18 mouse cellular contexts compared by ENCODE assay signal in genomic region chr6:82754769-82755168, GRCm38 (mm10). TPM values are rescaled to one million over a fixed set of nuclear protein-coding genes. Genes with fewer than 3 reads are reported as not detected.
DNase-seq lines count a peak whose midpoint lies in the region; ATAC-seq and TF ChIP-seq lines count a peak whose summit lies in the region.
"Had no signal": no experiment of that assay in that cellular context is flagged by ENCODE, and none has a peak within 500 bp of the region (broad histone marks: within the 10 kb centered on the region; RNA-seq: fewer than 3 reads in every experiment).

No protein-coding gene starts in this region.

- peaks cover 12% of the 10 kb centered on the region for H3K36me3 ChIP-seq in heart, adult 2 months (ENCODE audit: control insufficient read depth, insufficient read depth, low read length)
- peaks cover 36% of the 10 kb centered on the region for H3K36me3 ChIP-seq in heart, embryonic 13.5 days
- H3K36me3 ChIP-seq in CH12.LX (replicated peaks in 1 of 2; ENCODE audit: control insufficient read depth in 1 of 2, insufficient read depth in 1 of 2, low read length in 1 of 2) = peaks cover 51 to 67% of the 10 kb centered on the region in 2 experiments
- H3K36me3 ChIP-seq: hindbrain, embryonic 15.5 days had no signal

- no peak for ATAC-seq in heart, embryonic 13.5 days (ENCODE audit: extremely low read depth, insufficient number of reproducible peaks, low FRiP score, low TSS enrichment)
- ATAC-seq: activated CD4-positive, CD25-positive, alpha-beta regulatory T cell, adult 4 months; forebrain, embryonic 16.5 days; inflammation-experienced regulatory T-cells, adult 6 months; Patski had no signal

- peak overlapping the region; percentile 93 for H3K27ac ChIP-seq in heart, adult 2 months
- H3K27ac ChIP-seq in heart, embryonic 13.5 days (replicated peaks) = peak overlapping the region; percentile 78
- H3K27ac ChIP-seq in CH12.LX (ENCODE audit: insufficient read depth, low read depth) = peak overlapping the region; percentile 99
- H3K27ac ChIP-seq: embryonic facial prominence, embryonic 13.5 days; forebrain, embryonic 12.5 days; hindbrain, embryonic 15.5 days had no signal

- H3K4me2 ChIP-seq in heart, embryonic 13.5 days = no peak overlapping the region
- H3K4me2 ChIP-seq in CH12.LX (ENCODE audit: insufficient read depth, low read depth, poor library complexity, severe bottlenecking) = peak overlapping the region; percentile 93
- H3K4me2 ChIP-seq: embryonic facial prominence, embryonic 13.5 days; forebrain, embryonic 12.5 days; hindbrain, embryonic 15.5 days had no signal

- H3K4me3 ChIP-seq in heart, adult 2 months = no peak overlapping the region
- no peak overlapping the region for H3K4me3 ChIP-seq in heart, embryonic 13.5 days
- peak overlapping the region in 1 of 3 experiments; percentile 9 for H3K4me3 ChIP-seq in CH12.LX (replicated peaks in 1 of 3; ENCODE audit: low read depth in 2 of 3, low read length in 2 of 3, poor library complexity in 1 of 3)
- H3K4me3 ChIP-seq: embryonic facial prominence, embryonic 13.5 days; forebrain, embryonic 12.5 days; hindbrain, embryonic 15.5 days had no signal

- no peak for TF ChIP-seq EP300 in heart, adult 2 months (IDR thresholded peaks at IDR 0.05; ENCODE audit: insufficient read depth, low read depth, low read length)
- peak; percentile 67; the same call in 1 of the 2 replicates for TF ChIP-seq EP300 in CH12.LX (IDR thresholded peaks at IDR 0.05; ENCODE audit: low read length)

- H3K9me3 ChIP-seq in heart, embryonic 13.5 days = no peaks in the 10 kb centered on the region
- H3K9me3 ChIP-seq in CH12.LX (replicated peaks; ENCODE audit: low read length) = peaks cover 14% of the 10 kb centered on the region
- H3K9me3 ChIP-seq: embryonic facial prominence, embryonic 13.5 days; hindbrain, embryonic 15.5 days had no signal

- H3K9ac ChIP-seq in heart, adult 2 months (ENCODE audit: low read depth, low read length) = no peak overlapping the region
- no peak overlapping the region for H3K9ac ChIP-seq in heart, embryonic 13.5 days
- peak overlapping the region; percentile 43 for H3K9ac ChIP-seq in CH12.LX (ENCODE audit: insufficient read depth, low read depth)
- H3K9ac ChIP-seq: embryonic facial prominence, embryonic 13.5 days; forebrain, embryonic 12.5 days; hindbrain, embryonic 15.5 days had no signal

- peaks cover 11% of the 10 kb centered on the region for H3K4me1 ChIP-seq in heart, adult 2 months (ENCODE audit: control insufficient read depth, insufficient read depth, low read length)
- peaks cover 78% of the 10 kb centered on the region for H3K4me1 ChIP-seq in heart, embryonic 13.5 days
- H3K4me1 ChIP-seq in CH12.LX (ENCODE audit: control insufficient read depth in 1 of 2, insufficient read depth in 2 of 2) = peaks cover 33 to 71% of the 10 kb centered on the region in 2 experiments
- H3K4me1 ChIP-seq: forebrain, embryonic 12.5 days; hindbrain, embryonic 15.5 days had no signal

- in situ Hi-C loops in CH12.LX (cut with MboI; ENCODE audit: low pct_ligation_motif_present, low pct_unique_long_range_greater_than_20kb, low sequenced_read_pairs) = no loop called here

- intact Hi-C loops in heart, adult 2 months (cut with DNase I) = loop anchor here (2.0 to 5.0 kb wide), 2 partner anchors 18 to 108 kb away; no protein-coding TSS in a partner anchor
- intact Hi-C loops in heart, postnatal 25 days (cut with DNase I) = no loop called here

- no peaks in the 10 kb centered on the region for H3K79me2 ChIP-seq in heart, adult 2 months (replicated peaks; ENCODE audit: control insufficient read depth, insufficient read depth, low read length)
- H3K79me2 ChIP-seq in CH12.LX (replicated peaks; ENCODE audit: control insufficient read depth, extremely low read depth, insufficient read depth, poor library complexity, severe bottlenecking) = peaks cover 78% of the 10 kb centered on the region

- no peak for TF ChIP-seq POLR2A in heart, adult 2 months (IDR thresholded peaks at IDR 0.05; ENCODE audit: insufficient read depth, low read depth, low read length)
- 0 out of 2 replicates have a peak, but pooled peaks have one; percentile 12 for TF ChIP-seq POLR2A in CH12.LX (IDR thresholded peaks at IDR 0.05; ENCODE audit: low read depth, low read length)

- DNase-seq in heart, adult 2 months = no peak
- no peak for DNase-seq in heart, adult 9 months (ENCODE audit: low spot score in 2 of 2)
- DNase-seq in heart, postnatal 25 days (ENCODE audit: low spot score) = no peak
- DNase-seq in CH12.LX (ENCODE audit: extremely low read depth) = peak; percentile 62
- DNase-seq in induced T-regulatory cell, adult 2 months (ENCODE audit: low read depth) = peak; percentile 27
- DNase-seq in retina, postnatal 1 day = no peak
- DNase-seq: adrenal gland, postnatal 14 days; gastrocnemius, postnatal 25 days; kidney, adult 11 months; kidney, adult 9 months had no signal

- TF ChIP-seq CTCF in heart, adult 2 months (IDR thresholded peaks at IDR 0.05) = no peak
- no peak for TF ChIP-seq CTCF in CH12.LX (conservative IDR thresholded peaks at IDR 0.05 in 1 of 2, IDR thresholded peaks at IDR 0.05 in 1 of 2; ENCODE audit: low read depth in 2 of 2, low read length in 2 of 2)

- dilution Hi-C loops in CH12.LX (cut with MboI; ENCODE audit: extremely low pct_ligation_motif_present, extremely low pct_unique_long_range_greater_than_20kb, low sequenced_read_pairs) = no loop called here

- WGBS in heart, adult 2 months = 77% methylated on average over 6 of the region's 6 CpGs
- 87% methylated on average over 6 of the region's 6 CpGs for WGBS in heart, embryonic 13.5 days

- TF ChIP-seq RAD21 in CH12.LX (IDR thresholded peaks at IDR 0.05; ENCODE audit: low read depth, low read length) = no peak

- no peaks in the 10 kb centered on the region for H3K27me3 ChIP-seq in heart, adult 2 months (ENCODE audit: control insufficient read depth, insufficient read depth, low read length)
- no peaks in the 10 kb centered on the region for H3K27me3 ChIP-seq in heart, embryonic 13.5 days (replicated peaks)
- no peaks in the 10 kb centered on the region for H3K27me3 ChIP-seq in CH12.LX (replicated peaks)
- H3K27me3 ChIP-seq: embryonic facial prominence, embryonic 13.5 days; forebrain, embryonic 12.5 days; hindbrain, embryonic 15.5 days; Patski had no signal

TF ChIP-seq in CH12.LX, 34 proteins besides CTCF, POLR2A, EP300 and RAD21:
- TF ChIP-seq MAZ (IDR thresholded peaks at IDR 0.05; ENCODE audit: low read depth, low read length) (no peak), IRF4 (IDR thresholded peaks at IDR 0.05; ENCODE audit: low read depth, low read length) (peak; percentile 91), JUND (conservative IDR thresholded peaks at IDR 0.05; ENCODE audit: low read depth, low read length) (peak; percentile 70), UBTF (IDR thresholded peaks at IDR 0.05; ENCODE audit: low read depth, low read length) (no peak), TCF12 (IDR thresholded peaks at IDR 0.05; ENCODE audit: low read depth, low read length) (peak; percentile 90), JUN (IDR thresholded peaks at IDR 0.05; ENCODE audit: insufficient read depth, low read depth, low read length) (peak; percentile 33; the same call in 1 of the 2 replicates), MEF2A (IDR thresholded peaks at IDR 0.05; ENCODE audit: borderline replicate concordance, low read depth, low read length) (peak; percentile 54; the same call in 1 of the 2 replicates), BHLHE40 (IDR thresholded peaks at IDR 0.05; ENCODE audit: low read depth, low read length) (peak; percentile 59), ETS1 (conservative IDR thresholded peaks at IDR 0.05; ENCODE audit: low read depth, low read length) (peak; percentile 25; the same call in 1 of the 2 replicates)

RNA-seq across cellular contexts. Expression of gene Hk2, which starts 19.5 kb away (rescaled TPM):
- 100 to 1,000 TPM; 325 to 363 TPM for total RNA-seq in heart, adult 2 months (2021)
- 104 and 173 TPM in 2 replicates for polyA plus RNA-seq in heart, adult 2 months (2012; rRNA removed)
- 28.9 and 36.2 TPM in 2 replicates for polyA plus RNA-seq in heart, embryonic 13.5 days (2015; fragmentation: Nextera tagmentation; extraction: Ambion mirVana)
- total RNA-seq in heart, postnatal 25 days (2021) = 100 to 1,000 TPM; 268 to 296 TPM
- total RNA-seq in CH12.LX (2012; rRNA removed) = 127 and 149 TPM in 2 replicates
- total RNA-seq in CH12.LX (2014; rRNA removed) = 56.0 and 64.2 TPM in 2 replicates
- 68.4 and 75.3 TPM in 2 replicates for polyA plus RNA-seq in CH12.LX (2012; ENCODE audit: insufficient read length, low read depth)

RNA-seq across cellular contexts. Expression of gene Pole4, which starts 49.6 kb away (rescaled TPM):
- total RNA-seq in heart, adult 2 months (2021) = 10 to 100 TPM; 15.5 to 16.7 TPM
- 9.2 and 19.5 TPM in 2 replicates for polyA plus RNA-seq in heart, adult 2 months (2012; rRNA removed)
- 82.5 and 97.5 TPM in 2 replicates for polyA plus RNA-seq in heart, embryonic 13.5 days (2015; fragmentation: Nextera tagmentation; extraction: Ambion mirVana)
- 10 to 100 TPM; 16.8 to 21.0 TPM for total RNA-seq in heart, postnatal 25 days (2021)
- 49.7 and 59.1 TPM in 2 replicates for total RNA-seq in CH12.LX (2012; rRNA removed)
- 178 and 184 TPM in 2 replicates for total RNA-seq in CH12.LX (2014; rRNA removed)
- polyA plus RNA-seq in CH12.LX (2012; ENCODE audit: insufficient read length, low read depth) = 79.8 and 88.8 TPM in 2 replicates

Comparison
In these comparisons a context has a peak if more than half of its experiments do, and no peak if none do; other contexts are left out.
1. DNase-seq: peak in CH12.LX (single experiment) and induced T-regulatory cell, adult 2 months (single experiment); none in heart, adult 2 months (0 of 2), heart, adult 9 months (0 of 2), heart, postnatal 25 days (single experiment) and retina, postnatal 1 day (single experiment).
2. Peak in every context shown above with its lines, with median percentiles within 50 percentile points of each other: H3K27ac ChIP-seq.